ENCODE assay signal across 10 mouse cellular contexts in genomic region chr6:125352811-125353210, GRCm38 (mm10). TPM values are rescaled to one million over a fixed set of nuclear protein-coding genes. Genes with fewer than 3 reads are reported as not detected.
DNase-seq lines count a peak whose midpoint lies in the region; ATAC-seq and TF ChIP-seq lines count a peak whose summit lies in the region.
"Had no signal": no experiment of that assay in that cellular context is flagged by ENCODE, and none has a peak within 500 bp of the region (broad histone marks: within the 10 kb centered on the region; RNA-seq: fewer than 3 reads in every experiment).

No protein-coding gene starts in this region.

- no peak for TF ChIP-seq CTCF in bone marrow macrophage, adult 2 months (IDR thresholded peaks at IDR 0.05; ENCODE audit: low read depth, low read length)
- TF ChIP-seq CTCF in small intestine, adult 2 months (IDR thresholded peaks at IDR 0.05; ENCODE audit: extremely low read depth, insufficient read length, insufficient replicate concordance, low read depth, low read length): no peak; the same call in 1 of the 2 replicates

- TF ChIP-seq POLR2A in bone marrow macrophage, adult 2 months (IDR thresholded peaks at IDR 0.05; ENCODE audit: borderline replicate concordance, low read depth, low read length): no peak
- TF ChIP-seq POLR2A in small intestine, adult 2 months (IDR thresholded peaks at IDR 0.05; ENCODE audit: low read depth, low read length): no peak

- H3K9ac ChIP-seq in kidney, embryonic 16.5 days (replicated peaks; ENCODE audit: low read length): peak overlapping the region; percentile 50; the same call in 1 of the 2 replicates
- no peak overlapping the region for H3K9ac ChIP-seq in embryonic facial prominence, embryonic 15.5 days

- H3K27ac ChIP-seq in kidney, embryonic 16.5 days (ENCODE audit: low read length): no peak overlapping the region
- no peak overlapping the region for H3K27ac ChIP-seq in bone marrow macrophage, adult 2 months (ENCODE audit: insufficient read depth, low read depth, low read length)
- H3K27ac ChIP-seq in embryonic facial prominence, embryonic 15.5 days (replicated peaks): no peak overlapping the region
- peak overlapping the region; percentile 87; the same call in 1 of the 2 replicates for H3K27ac ChIP-seq in small intestine, adult 2 months (ENCODE audit: insufficient read depth, low read depth, low read length)

- 58% methylated on average over 4 of the region's 4 CpGs for WGBS in kidney, embryonic 16.5 days
- WGBS in embryonic facial prominence, embryonic 15.5 days: 48% methylated on average over 4 of the region's 4 CpGs
- 56% methylated on average over 4 of the region's 4 CpGs for WGBS in small intestine, adult 2 months

- no peak overlapping the region for H3K4me3 ChIP-seq in kidney, embryonic 16.5 days (ENCODE audit: low read length)
- peak overlapping the region; percentile 18 for H3K4me3 ChIP-seq in bone marrow macrophage, adult 2 months (ENCODE audit: insufficient read depth, low read length)
- H3K4me3 ChIP-seq in embryonic facial prominence, embryonic 15.5 days (replicated peaks): peak overlapping the region; percentile 2; the same call in 1 of the 2 replicates
- peak overlapping the region; percentile 21 for H3K4me3 ChIP-seq in small intestine, adult 2 months (ENCODE audit: low read depth, low read length)

- peak overlapping the region; percentile 28 for H3K4me2 ChIP-seq in kidney, embryonic 16.5 days (replicated peaks; ENCODE audit: low read depth, low read length)
- 0 out of 2 replicates have a peak overlapping the region, but pooled peaks have one; percentile 10 for H3K4me2 ChIP-seq in embryonic facial prominence, embryonic 15.5 days (replicated peaks)

- no peaks in the 10 kb centered on the region for H3K27me3 ChIP-seq in kidney, embryonic 16.5 days (ENCODE audit: insufficient read depth, low read length)
- no peaks in the 10 kb centered on the region for H3K27me3 ChIP-seq in embryonic facial prominence, embryonic 15.5 days
- no peaks in the 10 kb centered on the region for H3K27me3 ChIP-seq in small intestine, adult 2 months (ENCODE audit: control insufficient read depth, insufficient read depth, low read length)

- H3K36me3 ChIP-seq in kidney, embryonic 16.5 days (ENCODE audit: insufficient read depth, low read length): peaks cover 12% of the 10 kb centered on the region
- H3K36me3 ChIP-seq in embryonic facial prominence, embryonic 15.5 days: peaks cover 9% of the 10 kb centered on the region
- H3K36me3 ChIP-seq in small intestine, adult 2 months (ENCODE audit: control insufficient read depth, insufficient read depth, low read length): peaks cover 16% of the 10 kb centered on the region

- peaks cover 78% of the 10 kb centered on the region for H3K4me1 ChIP-seq in kidney, embryonic 16.5 days (ENCODE audit: insufficient read depth, low read length)
- H3K4me1 ChIP-seq in bone marrow macrophage, adult 2 months (ENCODE audit: control insufficient read depth, insufficient read depth, low read length): peaks cover 63% of the 10 kb centered on the region
- H3K4me1 ChIP-seq in embryonic facial prominence, embryonic 15.5 days: peaks cover 81% of the 10 kb centered on the region
- H3K4me1 ChIP-seq in small intestine, adult 2 months (ENCODE audit: control insufficient read depth, insufficient read depth, insufficient read length, low read length): peaks cover 51% of the 10 kb centered on the region

- DNase-seq in kidney, adult 18-20 months: no peak
- no peak for DNase-seq in embryo, embryonic 11 days
- DNase-seq in embryo, embryonic 10 days (ENCODE audit: low spot score): no peak
- DNase-seq: cerebellum, adult 9-10 months; gastrocnemius, postnatal 36 days; kidney, postnatal 36 days had no signal

- ATAC-seq in kidney, embryonic 16.5 days (ENCODE audit: low FRiP score, low TSS enrichment): no peak
- ATAC-seq in embryonic facial prominence, embryonic 15.5 days (ENCODE audit: insufficient number of reproducible peaks, low FRiP score, low TSS enrichment, low read depth): no peak

- H3K9me3 ChIP-seq in kidney, embryonic 16.5 days (ENCODE audit: low read length): no peaks in the 10 kb centered on the region
- no peaks in the 10 kb centered on the region for H3K9me3 ChIP-seq in embryonic facial prominence, embryonic 15.5 days (replicated peaks)

RNA-seq across cellular contexts. Expression of gene Tnfrsf1a, which starts 3.6 kb away (rescaled TPM):
- polyA plus RNA-seq in kidney, embryonic 16.5 days (2015; fragmentation: Nextera tagmentation; extraction: Ambion mirVana): 91.0 and 93.2 TPM in 2 replicates
- 145 and 152 TPM in 2 replicates for polyA plus RNA-seq in bone marrow macrophage, adult 2 months (2012; ENCODE audit: insufficient read depth, insufficient read length, missing spikeins)
- polyA plus RNA-seq in embryonic facial prominence, embryonic 15.5 days (2015; fragmentation: Nextera tagmentation; extraction: Ambion mirVana): 88.7 and 93.3 TPM in 2 replicates
- polyA plus RNA-seq in small intestine, adult 2 months (2012; rRNA removed): 90.5 and 207 TPM in 2 replicates

RNA-seq across cellular contexts. Expression of gene Plekhg6, which starts 27.8 kb away (rescaled TPM):
- polyA plus RNA-seq in kidney, embryonic 16.5 days (2015; fragmentation: Nextera tagmentation; extraction: Ambion mirVana): 4.9 and 6.0 TPM in 2 replicates
- not detected in 2 replicates for polyA plus RNA-seq in bone marrow macrophage, adult 2 months (2012; ENCODE audit: insufficient read depth, insufficient read length, missing spikeins)
- polyA plus RNA-seq in embryonic facial prominence, embryonic 15.5 days (2015; fragmentation: Nextera tagmentation; extraction: Ambion mirVana): 3.5 and 3.8 TPM in 2 replicates
- polyA plus RNA-seq in small intestine, adult 2 months (2012; rRNA removed): 26.0 and 66.6 TPM in 2 replicates

RNA-seq across cellular contexts. Expression of gene Scnn1a, which starts 32.4 kb away (rescaled TPM):
- 7.5 and 7.7 TPM in 2 replicates for polyA plus RNA-seq in kidney, embryonic 16.5 days (2015; fragmentation: Nextera tagmentation; extraction: Ambion mirVana)
- 0.88 and 1.1 TPM in 2 replicates for polyA plus RNA-seq in bone marrow macrophage, adult 2 months (2012; ENCODE audit: insufficient read depth, insufficient read length, missing spikeins)
- polyA plus RNA-seq in embryonic facial prominence, embryonic 15.5 days (2015; fragmentation: Nextera tagmentation; extraction: Ambion mirVana): 7.2 and 8.8 TPM in 2 replicates
- polyA plus RNA-seq in small intestine, adult 2 months (2012; rRNA removed): 11.7 and 11.9 TPM in 2 replicates

RNA-seq across cellular contexts. Expression of gene Ltbr, which starts 39.1 kb away (rescaled TPM):
- 71.6 and 73.7 TPM in 2 replicates for polyA plus RNA-seq in kidney, embryonic 16.5 days (2015; fragmentation: Nextera tagmentation; extraction: Ambion mirVana)
- polyA plus RNA-seq in bone marrow macrophage, adult 2 months (2012; ENCODE audit: insufficient read depth, insufficient read length, missing spikeins): 55.6 and 60.0 TPM in 2 replicates
- 47.3 and 47.7 TPM in 2 replicates for polyA plus RNA-seq in embryonic facial prominence, embryonic 15.5 days (2015; fragmentation: Nextera tagmentation; extraction: Ambion mirVana)
- polyA plus RNA-seq in small intestine, adult 2 months (2012; rRNA removed): 122 and 167 TPM in 2 replicates
